Mouse (Mus musculus) hindbrain, embryonic 13.5 days (tissue): ENCODE data around the gene Ralgds. TPM values are rescaled to one million over a fixed set of nuclear protein-coding genes. Genes with fewer than 3 reads are reported as not detected.
"Not testable (repeated sequence)": the region's sequence is repeated elsewhere in the genome, so short reads cannot be mapped to it uniquely, and the experiment has no call there.

Experiments used
- ATAC-seq: fragments of 200-750 bp; cut with Nextera tagmentation; 2 replicates; pipeline ENCODE4 v1.8.0; 2017; ENCODE audit warnings: moderate TSS enrichment; ENCODE audit not compliant: low FRiP score
- H3K27ac ChIP-seq: fragments of 300-500 bp; sonication (generic); 2 replicates; pipeline ENCODE4 v1.5.1; 2015; ENCODE audit warnings: inconsistent platforms, mild to moderate bottlenecking, moderate library complexity
- H3K27me3 ChIP-seq: fragments of 300-500 bp; sonication (generic); 2 replicates; pipeline ENCODE4 v1.6.1; 2015; ENCODE audit warnings: mild to moderate bottlenecking, inconsistent platforms
- H3K36me3 ChIP-seq: fragments of 300-500 bp; sonication (generic); 2 replicates; pipeline ENCODE4 v1.6.1; 2015; ENCODE audit warnings: mild to moderate bottlenecking, inconsistent platforms
- H3K4me1 ChIP-seq: fragments of 300-500 bp; sonication (generic); replicated peaks from 2 replicates; pipeline ENCODE4 v1.6.1; 2015; ENCODE audit warnings: inconsistent platforms
- H3K4me2 ChIP-seq: fragments of 300-500 bp; sonication (generic); 2 replicates; pipeline ENCODE4 v1.6.1; 2015; ENCODE audit warnings: inconsistent platforms, mild to moderate bottlenecking, moderate library complexity
- H3K4me3 ChIP-seq: fragments of 300-500 bp; sonication (generic); 2 replicates; pipeline ENCODE4 v1.5.1; 2015; ENCODE audit warnings: mild to moderate bottlenecking, inconsistent platforms
- H3K9ac ChIP-seq: fragments of 300-500 bp; sonication (generic); 2 replicates; pipeline ENCODE4 v1.6.1; 2015; ENCODE audit warnings: mild to moderate bottlenecking, inconsistent platforms
- H3K9me3 ChIP-seq: fragments of 300-500 bp; sonication (generic); 2 replicates; pipeline ENCODE4 v1.6.1; 2016; ENCODE audit warnings: inconsistent platforms
- WGBS: fragments of 180-500 bp; shearing (Covaris S2); methylation state at CpG from one replicate; pipeline ENCODE4 v1.1.7; 2015; 5-methylcytosine and 5-hydroxymethylcytosine counted together
- polyA plus RNA-seq: library from polyadenylated mRNA; unstranded; fragments of >200 nt; fragmentation: Nextera tagmentation; extraction: Ambion mirVana; gene quantifications from 2 replicates; pipeline ENCODE4 v1.2.1, GENCODE M21; 2015

Gene Ralgds
- polyA plus RNA-seq, 1 experiment from 2014 or later: 78.9 TPM

DNA sequence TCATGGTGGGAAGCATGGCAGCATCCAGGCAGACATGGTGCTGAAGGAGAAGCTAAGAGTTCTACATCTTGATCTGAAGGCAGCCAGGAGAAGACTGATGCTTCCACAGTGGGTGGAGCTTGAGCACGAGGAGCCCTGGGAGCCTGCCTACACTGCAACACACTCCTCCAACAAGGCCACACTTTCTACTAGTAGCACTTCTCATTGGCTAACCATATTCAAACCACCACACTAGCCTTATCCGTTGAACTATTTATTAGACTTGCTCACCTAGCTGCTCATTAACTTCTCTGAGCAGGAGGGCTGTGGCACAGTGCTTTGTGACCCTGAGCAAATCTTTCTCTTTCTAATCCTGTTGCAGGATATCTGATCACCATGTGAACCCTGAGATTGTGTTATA is 29.1 kb upstream of the Ralgds start:
- H3K9me3 ChIP-seq: no peaks in the 10 kb centered on the region
- H3K4me3 ChIP-seq: no peak overlapping the region
- no peak overlapping the region for H3K27ac ChIP-seq
- no peak for ATAC-seq
- 79% methylated on average over 2 of the region's 2 CpGs for WGBS
- no peak overlapping the region for H3K9ac ChIP-seq
- H3K4me2 ChIP-seq: no peak overlapping the region
- H3K36me3 ChIP-seq: no peaks in the 10 kb centered on the region
- no peaks in the 10 kb centered on the region for H3K4me1 ChIP-seq
- no peaks in the 10 kb centered on the region for H3K27me3 ChIP-seq

DNA sequence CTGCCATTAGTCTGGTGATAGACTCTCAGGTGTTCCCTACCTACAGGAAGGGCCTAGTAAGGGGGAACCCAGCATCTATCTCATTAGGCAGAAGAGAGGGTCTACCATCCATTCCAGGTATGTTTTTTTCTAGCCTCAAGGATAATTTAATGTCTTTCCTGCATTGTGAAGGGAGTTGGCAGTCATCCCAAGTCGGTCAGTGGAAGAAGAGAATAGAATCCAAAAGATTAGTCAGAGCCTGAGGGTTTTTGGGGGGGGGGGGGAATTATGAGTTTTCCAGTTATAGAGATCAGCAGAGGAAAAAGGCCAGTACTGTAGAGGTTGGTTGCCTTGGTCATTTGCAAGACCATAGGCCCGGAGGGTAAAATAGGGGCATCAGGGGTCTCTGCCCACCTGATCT is 18.4 kb upstream of the Ralgds start:
- Histone ChIP-seq H3K4me2 (no peak overlapping the region), H3K36me3 (no peaks in the 10 kb centered on the region), H3K9me3 (no peaks in the 10 kb centered on the region), H3K27me3 (no peaks in the 10 kb centered on the region), H3K4me3 (no peak overlapping the region), H3K4me1 (no peaks in the 10 kb centered on the region), H3K9ac (no peak overlapping the region), H3K27ac (no peak overlapping the region)
- ATAC-seq: no peak
- 91% methylated on average over 2 of the region's 2 CpGs for WGBS

DNA sequence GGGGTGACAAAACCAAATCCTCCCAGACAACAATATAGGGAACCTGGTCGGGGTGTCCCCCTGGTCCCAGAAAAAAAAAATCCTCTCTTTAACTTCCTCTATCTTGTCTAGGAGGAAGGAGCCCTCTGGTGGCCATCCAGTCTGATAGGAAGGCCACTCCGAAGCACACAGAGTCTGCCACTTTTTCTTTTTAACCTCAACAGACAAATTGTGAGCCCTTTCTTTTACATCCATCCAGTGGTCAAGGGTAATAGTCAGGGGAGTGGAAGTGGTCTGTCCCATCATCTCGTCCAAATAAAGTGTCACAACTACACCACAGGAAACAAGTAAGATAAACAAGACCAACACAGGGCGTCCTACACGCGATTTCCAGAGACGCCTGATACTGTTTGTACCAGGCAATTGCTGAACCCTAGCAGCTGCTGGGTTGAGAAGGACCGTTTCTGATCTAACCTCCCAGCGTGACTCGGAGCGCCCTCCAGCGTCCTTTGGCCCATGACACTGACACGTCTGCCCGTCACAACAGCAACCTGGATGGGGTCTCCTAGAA is 17.6 kb upstream of the Ralgds start:
- H3K4me2 ChIP-seq: no peak overlapping the region
- H3K9me3 ChIP-seq: no peaks in the 10 kb centered on the region
- no peak overlapping the region for H3K9ac ChIP-seq
- no peak overlapping the region for H3K27ac ChIP-seq
- H3K4me1 ChIP-seq: no peaks in the 10 kb centered on the region
- no peak for ATAC-seq
- WGBS: 87% methylated on average over 14 of the region's 14 CpGs
- no peaks in the 10 kb centered on the region for H3K27me3 ChIP-seq
- no peaks in the 10 kb centered on the region for H3K36me3 ChIP-seq
- no peak overlapping the region for H3K4me3 ChIP-seq

DNA sequence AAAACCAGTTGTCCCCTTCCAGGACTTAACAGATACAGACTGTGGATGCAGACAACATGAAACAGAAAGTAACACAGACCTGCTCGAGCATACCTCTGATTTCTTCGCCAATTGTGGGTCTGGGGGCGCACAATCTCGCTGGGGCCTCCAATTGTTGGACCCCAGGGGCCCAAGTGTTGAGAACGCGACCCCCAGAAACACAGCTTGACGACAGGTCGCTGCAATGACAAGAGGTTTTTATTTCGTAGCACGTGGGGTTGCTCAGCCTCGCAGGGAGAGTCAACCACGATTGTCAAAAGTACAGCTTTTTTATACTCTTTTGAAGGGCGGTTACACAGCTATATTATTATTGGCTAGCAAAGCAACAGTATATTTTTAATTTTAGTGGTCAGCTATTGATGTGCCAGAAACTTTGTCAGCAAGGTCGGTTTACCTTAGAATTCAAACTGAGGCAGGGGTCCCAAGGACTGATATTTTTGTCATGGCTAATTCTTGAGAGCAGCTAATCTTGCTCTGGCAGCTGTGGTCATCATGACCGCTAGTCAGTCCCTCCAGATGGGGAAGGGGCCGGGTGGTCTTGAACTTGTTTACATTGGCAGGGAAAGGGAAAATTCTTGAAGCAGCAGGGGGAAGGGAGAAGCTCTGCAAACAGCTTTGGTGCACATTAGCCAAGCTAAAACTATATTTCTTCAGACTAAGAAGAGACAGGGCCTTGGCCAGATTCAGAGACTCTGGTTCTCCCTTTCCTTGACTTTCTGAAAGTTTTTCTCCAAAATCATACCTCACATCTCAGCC is 16.9 kb upstream of the Ralgds start:
- no peak overlapping the region for H3K9ac ChIP-seq
- H3K4me3 ChIP-seq: no peak overlapping the region
- H3K27me3 ChIP-seq: no peaks in the 10 kb centered on the region
- WGBS: 81% methylated on average over 16 of the region's 16 CpGs
- no peaks in the 10 kb centered on the region for H3K4me1 ChIP-seq
- no peak overlapping the region for H3K27ac ChIP-seq
- no peak for ATAC-seq
- no peaks in the 10 kb centered on the region for H3K36me3 ChIP-seq
- H3K4me2 ChIP-seq: no peak overlapping the region
- no peaks in the 10 kb centered on the region for H3K9me3 ChIP-seq

DNA sequence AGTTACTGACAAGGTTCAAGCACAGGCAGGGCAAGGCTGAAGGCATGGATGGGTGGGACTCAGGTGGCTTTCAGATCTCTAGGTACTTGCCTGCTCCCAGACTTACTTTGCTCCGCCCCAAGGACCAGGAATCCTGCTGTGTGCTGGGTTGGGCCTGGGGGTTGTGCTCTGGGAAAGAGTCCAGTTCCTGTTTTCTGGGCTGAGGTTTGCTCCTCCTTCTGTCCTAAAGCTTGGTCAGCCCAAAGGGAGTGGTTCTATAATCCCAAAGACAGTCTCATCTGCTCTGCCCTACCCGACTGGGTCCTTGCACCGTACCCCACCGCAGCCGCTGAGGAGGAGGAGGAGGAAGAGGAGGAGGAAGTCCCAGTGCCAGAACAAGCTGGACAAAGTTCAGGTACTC is 16.3 kb upstream of the Ralgds start, which contains the start of gene Gbgt1:
Gene Gbgt1, plus strand, starts transcription at position 221 of the 400 bp plus-strand sequence.
- Histone ChIP-seq H3K36me3 (no peaks in the 10 kb centered on the region), H3K4me3 (no peak within 1 kb of the TSS), H3K4me1 (no peaks in the 10 kb centered on the region), H3K9ac (no peak within 1 kb of the TSS), H3K9me3 (no peaks in the 10 kb centered on the region), H3K4me2 (no peak within 1 kb of the TSS), H3K27ac (no peak within 1 kb of the TSS), H3K27me3 (no peaks in the 10 kb centered on the region)
- 86% methylated on average over 5 of the region's 5 CpGs for WGBS
- ATAC-seq: no peak

DNA sequence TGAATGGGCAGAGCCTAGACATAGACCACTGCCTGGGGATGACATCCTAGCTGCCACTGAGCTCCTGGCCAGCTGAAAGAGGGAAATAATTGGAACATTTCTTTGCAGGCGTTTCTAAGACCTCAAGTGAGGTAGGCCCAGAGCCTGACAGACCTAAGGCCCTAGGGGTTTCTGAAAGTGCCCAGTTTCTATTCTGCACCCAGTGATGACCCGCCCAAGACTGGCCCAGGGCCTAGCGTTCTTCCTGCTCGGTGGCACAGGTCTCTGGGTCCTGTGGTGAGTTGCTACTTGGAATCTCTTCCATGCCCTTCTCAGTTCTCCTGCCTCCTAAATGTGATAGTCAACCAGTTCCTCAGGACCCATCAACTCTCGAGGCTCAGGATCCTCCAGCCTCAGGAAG is 15.4 kb upstream of the Ralgds start:
- Histone ChIP-seq H3K27me3 (no peaks in the 10 kb centered on the region), H3K36me3 (no peaks in the 10 kb centered on the region), H3K27ac (no peak overlapping the region), H3K9ac (no peak overlapping the region), H3K4me3 (no peak overlapping the region), H3K9me3 (no peaks in the 10 kb centered on the region), H3K4me2 (no peak overlapping the region), H3K4me1 (no peaks in the 10 kb centered on the region)
- ATAC-seq: no peak
- 81% methylated on average over 5 of the region's 5 CpGs for WGBS

DNA sequence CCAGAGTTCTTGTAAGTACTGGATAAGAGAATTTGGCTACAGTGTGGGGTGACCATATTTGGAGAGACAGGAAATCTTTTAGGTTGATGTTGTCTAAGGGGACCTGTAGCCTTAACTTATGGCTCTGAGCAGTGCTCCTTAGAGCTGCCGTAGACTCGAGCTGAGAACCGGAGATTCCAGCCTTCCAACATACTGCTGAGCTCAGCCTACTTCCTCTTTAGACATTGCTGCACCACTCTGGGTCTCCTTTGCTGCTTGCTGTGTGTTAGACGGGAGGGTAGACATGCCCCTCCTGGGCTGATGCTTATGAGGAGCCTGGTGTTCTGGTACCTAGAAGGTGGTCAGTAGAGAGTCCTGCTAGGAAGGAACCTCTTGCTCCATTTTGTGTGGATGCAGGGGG is 14.5 kb upstream of the Ralgds start:
- Histone ChIP-seq H3K4me2 (no peak overlapping the region), H3K9me3 (no peaks in the 10 kb centered on the region), H3K27me3 (0 out of 2 replicates have a peak, but pooled peaks cover 3% of the 10 kb centered on the region), H3K36me3 (no peaks in the 10 kb centered on the region), H3K4me3 (no peak overlapping the region), H3K9ac (no peak overlapping the region), H3K4me1 (no peaks in the 10 kb centered on the region), H3K27ac (no peak overlapping the region)
- WGBS: 89% methylated on average over 4 of the region's 4 CpGs
- ATAC-seq: no peak

DNA sequence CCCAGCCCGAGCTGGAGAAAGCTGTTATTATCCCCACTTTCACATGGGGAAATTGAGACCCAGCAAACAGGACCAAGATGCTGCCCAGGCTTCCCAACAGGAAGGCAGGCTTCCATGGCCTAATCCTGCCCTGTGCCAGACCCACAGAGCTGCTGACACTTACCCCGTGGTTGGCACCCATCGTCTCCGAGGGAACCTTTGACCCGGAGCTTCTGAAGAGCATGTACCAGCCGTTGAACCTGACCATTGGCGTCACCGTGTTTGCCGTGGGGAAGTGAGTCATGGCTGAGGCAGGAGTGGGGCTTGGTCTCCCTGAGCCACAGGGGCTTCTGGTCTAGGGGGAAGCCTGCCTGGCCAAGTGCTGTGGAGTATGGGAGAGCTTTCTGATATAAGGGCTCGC is 9.9 kb upstream of the Ralgds start:
- Histone ChIP-seq H3K36me3 (no peaks in the 10 kb centered on the region), H3K4me2 (no peak overlapping the region), H3K27ac (no peak overlapping the region), H3K27me3 (0 out of 2 replicates have a peak, but pooled peaks cover 3% of the 10 kb centered on the region), H3K4me3 (no peak overlapping the region), H3K4me1 (no peaks in the 10 kb centered on the region), H3K9ac (no peak overlapping the region), H3K9me3 (no peaks in the 10 kb centered on the region)
- no peak for ATAC-seq
- WGBS: 92% methylated on average over 10 of the region's 10 CpGs

DNA sequence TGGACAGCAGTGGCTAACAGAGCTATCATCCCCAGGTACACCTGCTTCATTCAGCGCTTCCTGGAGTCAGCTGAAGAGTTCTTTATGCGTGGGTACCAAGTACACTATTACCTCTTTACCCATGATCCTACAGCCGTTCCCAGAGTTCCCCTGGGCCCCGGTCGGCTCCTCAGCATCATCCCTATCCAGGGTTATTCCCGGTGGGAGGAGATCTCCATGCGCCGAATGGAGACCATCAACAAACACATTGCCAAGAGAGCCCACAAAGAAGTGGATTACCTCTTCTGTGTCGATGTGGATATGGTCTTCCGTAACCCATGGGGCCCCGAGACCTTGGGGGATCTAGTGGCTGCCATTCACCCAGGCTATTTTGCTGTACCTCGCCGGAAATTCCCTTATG is 8.2 kb upstream of the Ralgds start:
- no peak overlapping the region for H3K4me3 ChIP-seq
- H3K36me3 ChIP-seq: no peaks in the 10 kb centered on the region
- H3K27ac ChIP-seq: no peak overlapping the region
- no peak overlapping the region for H3K9ac ChIP-seq
- ATAC-seq: no peak
- 91% methylated on average over 13 of the region's 13 CpGs for whole genome bisulfite sequencing
- H3K9me3 ChIP-seq: no peaks in the 10 kb centered on the region
- no peak overlapping the region for H3K4me2 ChIP-seq
- H3K4me1 ChIP-seq: no peaks in the 10 kb centered on the region
- H3K27me3 ChIP-seq: 0 out of 2 replicates have a peak, but pooled peaks cover 5% of the 10 kb centered on the region

DNA sequence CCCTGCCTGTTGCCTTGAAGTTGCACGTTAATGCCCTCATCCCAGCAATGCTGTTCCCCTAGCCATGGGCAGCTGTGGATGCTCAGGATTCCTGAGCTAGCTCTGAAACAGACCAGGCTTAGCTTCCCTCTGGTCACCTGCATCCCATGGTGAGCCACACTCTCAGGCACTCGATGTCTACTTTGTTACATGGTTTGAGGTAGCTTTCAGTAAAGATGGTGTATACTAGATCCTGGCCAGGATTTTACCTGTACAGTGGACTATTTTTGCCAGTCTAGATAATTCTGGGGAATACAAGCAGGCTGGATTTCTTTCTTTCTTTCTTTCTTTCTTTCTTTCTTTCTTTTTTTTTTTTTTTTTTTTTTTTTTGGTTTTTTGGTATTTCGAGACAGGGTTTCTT is 7.1 kb upstream of the Ralgds start, which contains the start of gene Gm10134:
Gene Gm10134, plus strand, starts transcription at position 301 of the 400 bp plus-strand sequence.
- Histone ChIP-seq H3K27ac (no peak within 1 kb of the TSS), H3K27me3 (0 out of 2 replicates have a peak, but pooled peaks cover 13% of the 10 kb centered on the region), H3K36me3 (no peaks in the 10 kb centered on the region), H3K9ac (no peak within 1 kb of the TSS), H3K4me2 (no peak within 1 kb of the TSS), H3K9me3 (no peaks in the 10 kb centered on the region), H3K4me1 (no peaks in the 10 kb centered on the region), H3K4me3 (no peak within 1 kb of the TSS)
- ATAC-seq: no peak
- WGBS: 81% methylated on average over 3 of the region's 3 CpGs

DNA sequence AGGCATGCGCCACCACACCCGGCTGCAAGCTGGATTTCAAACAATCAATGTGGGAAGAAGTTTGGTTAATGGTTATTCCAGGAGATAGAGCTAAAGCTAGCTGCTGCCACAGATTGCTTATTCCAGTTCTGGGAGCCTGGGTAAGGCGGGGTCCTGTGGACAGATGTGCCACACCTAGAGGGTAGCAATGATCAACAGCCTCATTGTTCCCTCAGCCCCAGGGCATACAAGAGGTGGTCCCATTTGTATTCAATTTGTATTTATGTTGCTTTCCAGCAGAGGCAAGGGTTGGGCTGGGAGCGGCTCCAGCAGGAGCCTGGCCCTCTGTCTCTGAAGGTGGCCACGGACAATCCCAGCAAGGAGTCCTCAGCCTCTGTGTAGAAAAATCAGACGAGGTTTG is 6.6 kb upstream of the Ralgds start:
- no peaks in the 10 kb centered on the region for H3K4me1 ChIP-seq
- no peak for ATAC-seq
- WGBS: 86% methylated on average over 6 of the region's 6 CpGs

DNA sequence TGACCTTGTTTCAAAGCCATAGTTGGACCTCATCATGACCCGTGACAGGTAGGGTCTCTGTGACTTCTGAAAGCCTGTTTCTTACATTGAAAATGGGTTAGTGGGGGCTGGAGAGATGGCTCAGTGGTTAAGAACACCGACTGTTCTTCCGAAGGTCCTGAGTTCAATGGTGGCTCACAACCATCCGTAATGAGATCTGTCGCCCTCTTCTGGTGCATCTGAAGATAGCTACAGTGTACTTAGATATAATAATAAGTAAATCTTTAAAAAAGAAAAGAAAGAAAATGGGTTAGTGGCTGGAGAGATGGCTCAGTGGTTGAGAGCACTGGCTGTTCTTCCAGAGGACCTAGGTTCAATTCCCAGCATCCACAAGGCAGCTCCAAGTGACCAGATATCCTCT is 1.3 kb upstream of the Ralgds start:
- H3K27me3 ChIP-seq: 0 out of 2 replicates have a peak, but pooled peaks cover 14% of the 10 kb centered on the region
- H3K27ac ChIP-seq, ATAC-seq, H3K4me3 ChIP-seq, H3K9ac ChIP-seq, H3K9me3 ChIP-seq, H3K4me2 ChIP-seq: not testable (repeated sequence)
- H3K4me1 ChIP-seq: peaks cover 28% of the 10 kb centered on the region
- 56% methylated on average over 5 of the region's 5 CpGs for WGBS
- H3K36me3 ChIP-seq: peaks cover 13% of the 10 kb centered on the region

More for the DNA sequence above, 6.6 kb upstream of the Ralgds start:
- no peaks in the 10 kb centered on the region for H3K36me3 ChIP-seq
- no peak overlapping the region for H3K4me2 ChIP-seq
- no peak overlapping the region for H3K9ac ChIP-seq
- H3K4me3 ChIP-seq: no peak overlapping the region
- H3K27ac ChIP-seq: no peak overlapping the region
- H3K27me3 ChIP-seq: 0 out of 2 replicates have a peak, but pooled peaks cover 16% of the 10 kb centered on the region
- no peaks in the 10 kb centered on the region for H3K9me3 ChIP-seq
